Mouse (Mus musculus): ENCODE measurements around the gene Sema5a. TPM values are rescaled to one million over a fixed set of nuclear protein-coding genes. Genes with fewer than 3 reads are reported as not detected.

Gene Sema5a
- polyA plus RNA-seq, 1 experiment, result 7.6 TPM

DNA sequence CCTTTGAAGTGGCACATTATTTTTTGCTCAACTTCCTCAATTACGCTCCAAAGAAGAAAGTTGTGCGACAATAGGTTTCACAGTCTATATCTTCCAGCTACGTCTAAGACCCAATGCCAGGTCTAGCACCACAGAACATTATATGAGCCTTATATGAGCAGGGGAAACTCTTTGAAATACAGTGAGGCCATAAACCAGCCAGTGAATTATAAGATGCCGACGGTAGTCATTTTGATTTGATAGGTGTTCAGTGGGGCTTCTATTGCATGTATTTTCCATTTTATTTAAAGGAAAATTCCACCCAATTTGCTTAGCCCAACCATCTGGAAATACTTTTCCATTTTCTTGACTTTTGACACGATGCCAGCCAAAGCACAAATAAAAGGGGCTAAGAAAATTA is 126.3 kb downstream of the Sema5a start:
- DNase-seq, result no peak
- 85% methylated on average over 6 of the region's 6 CpGs for WGBS
- no peak for TF ChIP-seq CTCF (IDR thresholded peaks at IDR 0.05; ENCODE audit: insufficient read depth, low read length)
- TF ChIP-seq POLR2A (IDR thresholded peaks at IDR 0.05; ENCODE audit: borderline replicate concordance, extremely low read depth, low read depth, low read length), result no peak
- H3K4me1 ChIP-seq (ENCODE audit: control insufficient read depth, insufficient read depth, low read length), result no peaks in the 10 kb centered on the region
- H3K4me3 ChIP-seq (replicated peaks; ENCODE audit: extremely low read depth, low read depth, low read length), result no peak overlapping the region

DNA sequence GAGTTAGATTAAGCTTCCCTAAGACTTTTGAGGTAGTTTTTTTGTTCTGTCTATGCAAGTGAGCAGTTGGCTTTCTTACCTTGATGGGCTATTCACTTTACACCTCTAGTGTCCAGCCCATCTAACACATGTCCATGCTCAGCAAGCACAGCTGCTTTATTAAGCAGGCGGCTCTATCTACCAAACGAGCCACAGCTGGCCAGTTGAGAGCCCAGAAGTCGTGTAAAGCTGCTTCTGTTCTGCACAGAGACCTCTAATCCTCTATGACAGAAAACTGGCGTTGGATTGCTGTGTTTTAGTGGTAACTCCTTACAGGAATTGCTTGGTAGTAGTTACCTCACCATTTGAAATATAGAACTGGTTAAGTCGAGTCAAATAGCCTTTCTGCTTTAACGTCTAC is 126.8 kb downstream of the Sema5a start:
- DNase-seq, result no peak
- TF ChIP-seq CTCF (IDR thresholded peaks at IDR 0.05; ENCODE audit: insufficient read depth, low read length) (no peak), POLR2A (IDR thresholded peaks at IDR 0.05; ENCODE audit: borderline replicate concordance, extremely low read depth, low read depth, low read length) (no peak)

DNA sequence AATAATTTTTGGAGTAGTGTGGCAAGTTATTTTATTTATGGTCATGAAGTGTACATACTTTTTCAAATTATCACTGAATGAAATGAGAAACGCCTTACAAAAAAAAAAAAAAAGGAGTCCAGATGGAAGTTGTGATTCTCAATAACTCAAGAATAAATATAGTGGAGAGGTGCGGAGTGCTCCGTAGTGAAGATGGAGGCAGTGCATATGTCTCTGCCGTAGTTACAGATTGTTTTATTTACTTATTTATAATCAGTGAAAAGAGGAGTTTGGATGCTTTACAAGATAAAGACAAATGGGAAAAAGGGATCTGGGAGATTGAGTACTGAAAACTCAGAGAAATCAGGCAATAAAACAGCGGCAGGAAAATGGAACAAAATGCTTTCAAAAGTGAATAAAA is 131.7 kb downstream of the Sema5a start:
- DNase-seq, result no peak
- TF ChIP-seq CTCF (IDR thresholded peaks at IDR 0.05; ENCODE audit: insufficient read depth, low read length), result no peak
- TF ChIP-seq POLR2A (IDR thresholded peaks at IDR 0.05; ENCODE audit: borderline replicate concordance, extremely low read depth, low read depth, low read length), result no peak
- Histone ChIP-seq H3K4me1 (ENCODE audit: control insufficient read depth, insufficient read depth, low read length) (no peaks in the 10 kb centered on the region; the same call in 1 of the 2 replicates), H3K4me3 (replicated peaks; ENCODE audit: extremely low read depth, low read depth, low read length) (no peak overlapping the region)
- WGBS, result 82% methylated on average over 5 of the region's 5 CpGs

More for the DNA sequence above, 126.8 kb downstream of the Sema5a start:
- no peak overlapping the region for H3K4me3 ChIP-seq (replicated peaks; ENCODE audit: extremely low read depth, low read depth, low read length)
- no peaks in the 10 kb centered on the region for H3K4me1 ChIP-seq (ENCODE audit: control insufficient read depth, insufficient read depth, low read length)
- 66% methylated on average over 6 of the region's 6 CpGs for whole genome bisulfite sequencing

DNA sequence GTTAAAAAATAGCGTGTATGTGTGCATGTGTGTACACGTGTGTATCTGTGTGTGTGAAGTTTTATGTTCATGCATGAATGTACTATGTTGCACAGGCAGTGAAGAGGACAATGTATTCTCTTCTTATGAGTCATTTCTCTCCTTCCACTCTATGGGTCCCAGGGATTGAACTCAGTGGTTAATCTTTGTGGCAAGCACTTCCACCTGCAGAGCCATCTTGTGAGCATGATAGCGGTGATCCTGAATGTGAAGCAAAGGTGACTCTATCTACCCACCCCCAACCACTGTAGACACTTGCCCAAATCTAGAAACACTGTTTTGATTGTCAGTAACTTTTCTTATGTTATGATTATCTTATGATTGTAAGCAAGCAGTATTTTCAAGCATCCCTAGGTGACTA is 133.2 kb downstream of the Sema5a start:
- DNase-seq, result no peak
- Histone ChIP-seq H3K4me3 (replicated peaks; ENCODE audit: extremely low read depth, low read depth, low read length) (no peak overlapping the region), H3K4me1 (ENCODE audit: control insufficient read depth, insufficient read depth, low read length) (no peaks in the 10 kb centered on the region; the same call in 1 of the 2 replicates)
- no peak for TF ChIP-seq POLR2A (IDR thresholded peaks at IDR 0.05; ENCODE audit: borderline replicate concordance, extremely low read depth, low read depth, low read length)
- no peak for TF ChIP-seq CTCF (IDR thresholded peaks at IDR 0.05; ENCODE audit: insufficient read depth, low read length)
- WGBS, result 86% methylated on average over 3 of the region's 3 CpGs

DNA sequence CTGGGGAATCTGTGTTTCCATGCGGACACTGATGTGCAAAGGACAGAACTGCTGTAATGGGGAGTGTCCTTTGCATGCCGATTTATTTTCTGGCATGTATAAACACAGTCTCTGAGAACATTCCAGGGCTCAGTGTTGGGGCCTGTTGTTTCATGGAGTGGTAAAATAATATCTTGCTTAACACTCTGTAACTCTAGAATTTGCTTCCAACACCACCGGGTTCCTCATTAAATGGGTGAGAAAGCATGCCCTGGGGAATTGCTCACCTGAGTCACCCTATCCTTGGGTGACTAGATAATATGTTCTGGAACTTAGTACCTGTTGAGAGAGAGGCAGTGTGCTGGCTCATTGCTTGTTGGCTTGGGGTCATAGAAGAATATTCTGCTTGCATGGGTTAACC is 135.7 kb downstream of the Sema5a start:
- Histone ChIP-seq H3K4me3 (replicated peaks; ENCODE audit: extremely low read depth, low read depth, low read length) (no peak overlapping the region), H3K4me1 (ENCODE audit: control insufficient read depth, insufficient read depth, low read length) (no peaks in the 10 kb centered on the region; the same call in 1 of the 2 replicates)
- WGBS, result 69% methylated on average over 3 of the region's 3 CpGs
- no peak for TF ChIP-seq CTCF (IDR thresholded peaks at IDR 0.05; ENCODE audit: insufficient read depth, low read length)
- TF ChIP-seq POLR2A (IDR thresholded peaks at IDR 0.05; ENCODE audit: borderline replicate concordance, extremely low read depth, low read depth, low read length), result no peak
- no peak for DNase-seq

DNA sequence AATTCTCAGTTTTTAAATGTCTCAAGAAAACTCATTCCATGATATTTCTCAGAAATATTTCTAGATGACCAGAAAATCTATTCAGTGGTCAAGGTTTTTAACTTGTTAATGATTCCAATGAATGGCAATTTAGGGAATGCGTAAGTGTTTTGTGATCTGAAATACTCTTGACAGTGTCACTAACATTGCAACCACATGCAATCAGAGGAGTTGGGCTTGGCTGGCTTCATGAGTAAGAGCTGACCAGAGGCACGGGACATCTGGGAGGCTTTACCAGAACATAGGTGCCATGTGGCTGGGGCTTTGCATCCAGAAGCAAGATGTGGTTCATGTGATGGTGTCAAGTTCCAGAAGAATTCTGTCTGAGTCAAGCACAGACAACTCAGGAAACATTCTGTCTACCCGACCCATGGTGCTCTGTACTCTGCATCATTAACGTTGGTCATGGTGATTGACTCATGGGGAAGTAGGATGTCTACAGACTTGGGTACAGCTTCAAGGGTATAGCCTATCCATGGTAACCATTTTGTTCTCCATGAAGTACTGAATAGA is 138.4 kb downstream of the Sema5a start:
- no peak for DNase-seq
- 73% methylated on average over 4 of the region's 4 CpGs for WGBS
- TF ChIP-seq CTCF (IDR thresholded peaks at IDR 0.05; ENCODE audit: insufficient read depth, low read length) (no peak), POLR2A (IDR thresholded peaks at IDR 0.05; ENCODE audit: borderline replicate concordance, extremely low read depth, low read depth, low read length) (no peak)
- Histone ChIP-seq H3K4me1 (ENCODE audit: control insufficient read depth, insufficient read depth, low read length) (no peaks in the 10 kb centered on the region; the same call in 1 of the 2 replicates), H3K4me3 (replicated peaks; ENCODE audit: extremely low read depth, low read depth, low read length) (no peak overlapping the region)

DNA sequence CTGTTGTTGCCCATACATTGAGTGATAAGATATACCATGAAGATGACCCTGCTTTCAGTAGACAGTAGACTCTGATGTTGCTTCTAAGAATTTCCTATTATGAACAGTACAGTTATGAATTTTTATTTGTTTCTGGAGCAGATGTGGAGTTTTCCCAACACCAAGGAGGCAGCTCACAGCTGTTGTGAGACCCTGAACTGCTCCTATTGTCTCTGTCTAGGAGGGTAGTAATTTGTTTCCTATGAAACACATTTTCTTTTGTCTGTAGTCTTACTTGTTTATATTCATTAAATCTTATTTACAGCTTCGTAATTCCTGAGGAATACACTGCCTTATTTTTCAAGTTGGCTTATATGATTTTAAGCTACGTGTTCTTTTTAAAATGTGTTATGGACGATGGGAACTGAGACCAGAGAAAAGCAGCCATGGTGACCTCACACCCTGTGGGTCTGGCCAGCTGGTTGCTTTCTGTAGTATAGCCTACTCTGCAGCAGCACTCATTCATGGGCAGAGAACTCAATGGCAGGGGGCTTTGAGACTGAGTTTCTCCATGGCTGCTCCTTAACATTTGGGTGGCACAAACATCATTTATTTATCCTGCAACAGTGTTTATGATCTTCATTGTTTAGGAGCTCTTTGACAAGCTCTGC is 151.8 kb downstream of the Sema5a start:
- 61% methylated on average over 3 of the region's 3 CpGs for WGBS
- Histone ChIP-seq H3K4me1 (ENCODE audit: control insufficient read depth, insufficient read depth, low read length) (no peaks in the 10 kb centered on the region), H3K4me3 (replicated peaks; ENCODE audit: extremely low read depth, low read depth, low read length) (no peak overlapping the region)
- TF ChIP-seq POLR2A (IDR thresholded peaks at IDR 0.05; ENCODE audit: borderline replicate concordance, extremely low read depth, low read depth, low read length) (no peak), CTCF (IDR thresholded peaks at IDR 0.05; ENCODE audit: insufficient read depth, low read length) (no peak)
- no peak for DNase-seq

DNA sequence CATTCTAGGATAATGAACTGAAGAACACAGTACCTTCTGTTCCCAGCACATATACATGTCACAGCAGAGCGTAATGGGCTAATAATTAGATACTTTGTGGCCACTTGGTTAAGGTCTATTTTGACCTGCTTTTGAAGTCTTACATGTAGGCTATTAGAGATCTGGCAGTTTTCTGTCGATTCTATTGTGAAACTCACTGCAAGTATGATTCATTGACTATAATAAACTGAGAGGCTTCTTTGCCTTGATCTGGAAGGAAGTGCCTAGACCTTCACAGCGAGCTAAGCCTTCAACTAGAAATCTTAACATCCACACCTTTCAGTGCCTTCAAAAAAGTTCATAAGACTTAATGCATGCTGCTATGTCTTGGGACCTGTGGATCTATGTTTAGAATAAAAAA is 152.5 kb downstream of the Sema5a start:
- Histone ChIP-seq H3K4me3 (replicated peaks; ENCODE audit: extremely low read depth, low read depth, low read length) (no peak overlapping the region), H3K4me1 (ENCODE audit: control insufficient read depth, insufficient read depth, low read length) (no peaks in the 10 kb centered on the region)
- no peak for DNase-seq
- no peak for TF ChIP-seq POLR2A (IDR thresholded peaks at IDR 0.05; ENCODE audit: borderline replicate concordance, extremely low read depth, low read depth, low read length)
- no peak for TF ChIP-seq CTCF (IDR thresholded peaks at IDR 0.05; ENCODE audit: insufficient read depth, low read length)
- 65% methylated on average over 3 of the region's 3 CpGs for WGBS

DNA sequence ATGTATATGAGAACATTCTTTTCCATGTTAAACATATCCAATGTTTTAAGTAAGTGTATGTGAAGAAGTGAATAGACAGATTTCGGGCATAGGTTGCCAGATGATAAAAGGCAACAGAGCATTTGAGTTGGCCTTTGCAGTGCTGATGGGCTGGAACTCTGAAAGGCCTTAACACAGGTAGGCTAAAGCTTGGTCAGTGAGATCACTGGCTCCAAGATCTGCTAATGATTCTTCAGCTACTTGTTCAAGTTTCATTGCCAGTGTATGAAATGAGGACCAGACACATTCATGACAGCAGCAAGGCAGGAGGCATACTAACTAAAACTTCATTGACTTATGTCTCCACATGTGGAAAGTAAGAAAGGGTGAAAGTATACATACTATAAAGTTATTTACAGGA is 154.1 kb downstream of the Sema5a start:
- no peaks in the 10 kb centered on the region for H3K4me1 ChIP-seq (ENCODE audit: control insufficient read depth, insufficient read depth, low read length)
- H3K4me3 ChIP-seq (replicated peaks; ENCODE audit: extremely low read depth, low read depth, low read length), result no peak overlapping the region
- WGBS, result 88% methylated on average over 1 of the region's 1 CpGs
- TF ChIP-seq POLR2A (IDR thresholded peaks at IDR 0.05; ENCODE audit: borderline replicate concordance, extremely low read depth, low read depth, low read length) (no peak), CTCF (IDR thresholded peaks at IDR 0.05; ENCODE audit: insufficient read depth, low read length) (no peak)
- DNase-seq, result no peak

DNA sequence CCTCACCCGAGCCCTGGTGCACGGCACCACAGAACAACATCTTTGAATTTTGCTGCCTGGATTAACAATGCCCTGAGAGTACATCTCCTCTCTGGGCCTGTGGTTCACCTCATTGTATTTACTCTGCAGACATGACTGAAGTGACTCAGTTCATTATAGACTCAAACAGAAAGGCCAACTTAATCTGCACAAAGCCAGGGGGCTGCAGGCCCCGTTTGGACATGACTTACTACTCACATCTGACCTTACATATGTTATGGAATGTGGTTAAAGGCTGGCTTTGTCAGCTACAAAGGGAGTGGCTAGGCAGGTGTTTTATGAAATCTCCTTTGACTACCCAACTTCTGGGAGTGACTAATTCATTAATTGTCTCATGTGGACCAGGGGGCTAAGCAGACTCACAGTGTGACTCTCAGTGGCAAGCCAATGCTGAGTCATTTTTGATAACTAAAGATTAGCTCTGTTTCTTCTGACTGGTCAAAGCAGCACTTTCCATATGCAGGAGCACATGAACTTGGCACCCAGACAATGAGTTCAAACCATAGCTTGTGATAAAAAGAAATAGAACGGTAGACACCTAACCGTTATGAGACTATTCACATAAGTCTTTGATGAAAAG is 157.4 kb downstream of the Sema5a start:
- 70% methylated on average over 5 of the region's 5 CpGs for WGBS
- TF ChIP-seq POLR2A (IDR thresholded peaks at IDR 0.05; ENCODE audit: borderline replicate concordance, extremely low read depth, low read depth, low read length) (no peak), CTCF (IDR thresholded peaks at IDR 0.05; ENCODE audit: insufficient read depth, low read length) (no peak)
- Histone ChIP-seq H3K4me3 (replicated peaks; ENCODE audit: extremely low read depth, low read depth, low read length) (no peak overlapping the region), H3K4me1 (ENCODE audit: control insufficient read depth, insufficient read depth, low read length) (no peaks in the 10 kb centered on the region)
- no peak for DNase-seq
